In the genomic region with DNA sequence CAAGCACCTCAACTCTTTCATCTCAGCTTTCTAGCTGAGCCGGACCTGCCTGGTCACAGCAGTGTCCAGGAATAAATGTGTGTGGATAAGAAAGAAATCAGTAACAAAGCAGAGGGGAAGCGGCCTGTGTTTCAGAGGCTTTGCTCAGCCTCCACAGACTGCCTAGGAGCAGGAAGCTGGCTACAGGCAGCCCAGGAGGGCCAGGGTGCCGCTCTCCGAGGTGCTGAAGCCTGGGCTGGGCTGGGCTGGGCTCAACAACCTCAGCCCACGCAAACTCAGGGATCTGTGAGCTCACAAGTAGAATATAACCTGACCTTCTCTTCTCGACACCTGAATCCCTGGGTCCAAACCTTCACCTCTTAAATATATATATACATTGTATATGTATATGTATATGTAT, we compare ENCODE assay signal across 9 mouse cellular contexts. TPM values are rescaled to one million over a fixed set of nuclear protein-coding genes. Genes with fewer than 3 reads are reported as not detected.
DNase-seq lines count a peak whose midpoint lies in the region; ATAC-seq and TF ChIP-seq lines count a peak whose summit lies in the region.
"Had no signal": no experiment of that assay in that cellular context is flagged by ENCODE, and none has a peak within 500 bp of the region (broad histone marks: within the 10 kb centered on the region; RNA-seq: fewer than 3 reads in every experiment).

No protein-coding gene starts in this region.

- H3K9ac ChIP-seq in forebrain, embryonic 11.5 days (ENCODE audit: low read length), result no peak overlapping the region
- H3K9ac ChIP-seq in forebrain, embryonic 12.5 days, result no peak overlapping the region
- no peak overlapping the region for H3K9ac ChIP-seq in kidney, embryonic 16.5 days (replicated peaks; ENCODE audit: low read length)
- no peak overlapping the region; the same call in 1 of the 2 replicates for H3K9ac ChIP-seq in midbrain, postnatal 0 days (replicated peaks; ENCODE audit: low read length, poor library complexity, severe bottlenecking)
- H3K9ac ChIP-seq: stomach, embryonic 15.5 days had no signal

- no peak for TF ChIP-seq CTCF in midbrain, postnatal 0 days (IDR thresholded peaks at IDR 0.05)

- no peaks in the 10 kb centered on the region for H3K9me3 ChIP-seq in forebrain, embryonic 11.5 days (ENCODE audit: control insufficient read depth, low read length)
- H3K9me3 ChIP-seq in forebrain, embryonic 12.5 days, result no peaks in the 10 kb centered on the region
- no peaks in the 10 kb centered on the region for H3K9me3 ChIP-seq in kidney, embryonic 16.5 days (ENCODE audit: low read length)
- H3K9me3 ChIP-seq in midbrain, postnatal 0 days (ENCODE audit: low read length), result no peaks in the 10 kb centered on the region
- H3K9me3 ChIP-seq: stomach, embryonic 15.5 days had no signal

- H3K4me2 ChIP-seq in forebrain, embryonic 11.5 days (ENCODE audit: low read depth, low read length, severe bottlenecking), result no peak overlapping the region
- H3K4me2 ChIP-seq in forebrain, embryonic 12.5 days, result no peak overlapping the region
- no peak overlapping the region for H3K4me2 ChIP-seq in kidney, embryonic 16.5 days (replicated peaks; ENCODE audit: low read depth, low read length)
- H3K4me2 ChIP-seq in midbrain, postnatal 0 days (ENCODE audit: low read depth, low read length, poor library complexity, severe bottlenecking), result no peak overlapping the region
- H3K4me2 ChIP-seq: stomach, embryonic 15.5 days had no signal

- 29% methylated on average over 6 of the region's 6 CpGs for WGBS in forebrain, embryonic 11.5 days
- 29% methylated on average over 6 of the region's 6 CpGs for WGBS in forebrain, embryonic 12.5 days
- WGBS in kidney, embryonic 16.5 days, result 18% methylated on average over 6 of the region's 6 CpGs
- WGBS in midbrain, postnatal 0 days, result 29% methylated on average over 6 of the region's 6 CpGs

- no peaks in the 10 kb centered on the region for H3K27me3 ChIP-seq in forebrain, embryonic 11.5 days (ENCODE audit: control insufficient read depth, insufficient read depth, low read length)
- H3K27me3 ChIP-seq in forebrain, embryonic 12.5 days, result 0 out of 2 replicates have a peak, but pooled peaks cover 4% of the 10 kb centered on the region
- no peaks in the 10 kb centered on the region for H3K27me3 ChIP-seq in kidney, embryonic 16.5 days (ENCODE audit: insufficient read depth, low read length)
- H3K27me3 ChIP-seq in midbrain, postnatal 0 days (ENCODE audit: insufficient read depth, low read length), result no peaks in the 10 kb centered on the region
- H3K27me3 ChIP-seq: stomach, embryonic 15.5 days had no signal

- H3K4me1 ChIP-seq in forebrain, embryonic 11.5 days (replicated peaks; ENCODE audit: control insufficient read depth, insufficient read depth, low read length), result no peaks in the 10 kb centered on the region
- H3K4me1 ChIP-seq in forebrain, embryonic 12.5 days, result peaks cover 4% of the 10 kb centered on the region; the same call in 1 of the 2 replicates
- no peaks in the 10 kb centered on the region for H3K4me1 ChIP-seq in kidney, embryonic 16.5 days (ENCODE audit: insufficient read depth, low read length)
- H3K4me1 ChIP-seq in midbrain, postnatal 0 days (ENCODE audit: insufficient read depth, low read length), result 0 out of 2 replicates have a peak, but pooled peaks cover 3% of the 10 kb centered on the region
- H3K4me1 ChIP-seq: stomach, embryonic 15.5 days had no signal

- no peak for ATAC-seq in forebrain, embryonic 11.5 days (replicated peaks; ENCODE audit: low FRiP score)
- ATAC-seq in forebrain, embryonic 12.5 days (ENCODE audit: low FRiP score), result no peak
- peak; percentile 71; the same call in 1 of the 2 replicates for ATAC-seq in kidney, embryonic 16.5 days (ENCODE audit: low FRiP score, low TSS enrichment)
- no peak for ATAC-seq in midbrain, postnatal 0 days (ENCODE audit: low FRiP score)
- no peak for ATAC-seq in monocyte, adult 5-6 weeks (replicated peaks; ENCODE audit: insufficient number of reproducible peaks, low FRiP score, low TSS enrichment, poor library complexity, severe bottlenecking)

- H3K4me3 ChIP-seq in forebrain, embryonic 11.5 days (ENCODE audit: low read depth, low read length), result no peak overlapping the region
- no peak overlapping the region for H3K4me3 ChIP-seq in forebrain, embryonic 12.5 days (replicated peaks)
- no peak overlapping the region for H3K4me3 ChIP-seq in kidney, embryonic 16.5 days (ENCODE audit: low read length)
- no peak overlapping the region for H3K4me3 ChIP-seq in midbrain, postnatal 0 days (ENCODE audit: low read depth, low read length)
- H3K4me3 ChIP-seq: stomach, embryonic 15.5 days had no signal

- H3K27ac ChIP-seq in forebrain, embryonic 11.5 days (ENCODE audit: low read depth, low read length), result no peak overlapping the region
- H3K27ac ChIP-seq in forebrain, embryonic 12.5 days, result no peak overlapping the region
- H3K27ac ChIP-seq in kidney, embryonic 16.5 days (ENCODE audit: low read length), result no peak overlapping the region
- peak overlapping the region; percentile 59; the same call in 1 of the 2 replicates for H3K27ac ChIP-seq in midbrain, postnatal 0 days (ENCODE audit: low read depth, low read length)
- H3K27ac ChIP-seq: stomach, embryonic 15.5 days had no signal

- DNase-seq in forebrain, embryonic 11.5 days (ENCODE audit: low spot score), result peak; percentile 81
- peak; percentile 44 for DNase-seq in CD4-positive helper T cell, adult 2 months (ENCODE audit: low read depth, low spot score)
- peak; percentile 56 for DNase-seq in embryo, embryonic 11.5 days (ENCODE audit: low read depth, low spot score)
- no peak for DNase-seq in midbrain, postnatal 0 days (ENCODE audit: low spot score)
- DNase-seq in layer of hippocampus, adult 9-10 months (ENCODE audit: low spot score), result no peak

- no peaks in the 10 kb centered on the region for H3K36me3 ChIP-seq in forebrain, embryonic 11.5 days (ENCODE audit: control insufficient read depth, insufficient read depth, low read length)
- H3K36me3 ChIP-seq in forebrain, embryonic 12.5 days (replicated peaks), result no peaks in the 10 kb centered on the region
- H3K36me3 ChIP-seq in kidney, embryonic 16.5 days (ENCODE audit: insufficient read depth, low read length), result no peaks in the 10 kb centered on the region
- H3K36me3 ChIP-seq in midbrain, postnatal 0 days (ENCODE audit: insufficient read depth, low read length), result no peaks in the 10 kb centered on the region
- H3K36me3 ChIP-seq: stomach, embryonic 15.5 days had no signal

RNA-seq across cellular contexts. Expression of a gene that starts 54.6 kb away (rescaled TPM):
- 0.99 and 1.3 TPM in 2 replicates for polyA plus RNA-seq in forebrain, embryonic 11.5 days (2014; fragmentation: Nextera tagmentation; extraction: Ambion mirVana)
- polyA plus RNA-seq in forebrain, embryonic 12.5 days (2016; fragmentation: Nextera tagmentation; extraction: Ambion mirVana), result 2.4 TPM in 2 replicates
- 0.91 and 1.2 TPM in 2 replicates for polyA plus RNA-seq in kidney, embryonic 16.5 days (2015; fragmentation: Nextera tagmentation; extraction: Ambion mirVana)
- 37.6 and 54.0 TPM in 2 replicates for total RNA-seq in midbrain, postnatal 0 days (2014; rRNA removed)
- 11.1 and 12.5 TPM in 2 replicates for polyA plus RNA-seq in midbrain, postnatal 0 days (2015; fragmentation: Nextera tagmentation; extraction: Ambion mirVana)
- 0.29 TPM in 1 of 3 replicates, not detected in the others for total RNA-seq in monocyte, adult 5-6 weeks (2017)

Comparison
In these comparisons a context has a peak if more than half of its experiments do, and no peak if none do; other contexts are left out.
1. DNase-seq: peak in forebrain, embryonic 11.5 days (single experiment), CD4-positive helper T cell, adult 2 months (single experiment) and embryo, embryonic 11.5 days (single experiment); none in midbrain, postnatal 0 days (single experiment) and layer of hippocampus, adult 9-10 months (single experiment).